Mouse (Mus musculus): ENCODE data around the gene Gcc1.

GRCm38 (mm10) chr6:28474211-28474610 lies 46.0 kb upstream of the Gcc1 start:
- TF ChIP-seq CHD2 (IDR thresholded peaks at IDR 0.05; ENCODE audit: low read depth, low read length): no peak
- no peak for TF ChIP-seq HCFC1 (IDR thresholded peaks at IDR 0.05; ENCODE audit: borderline replicate concordance, insufficient read depth, low read length)
- TF ChIP-seq MAFK (IDR thresholded peaks at IDR 0.05; ENCODE audit: insufficient read depth, low read depth, low read length): no peak
- no peak for TF ChIP-seq ZC3H11A (IDR thresholded peaks at IDR 0.05; ENCODE audit: borderline replicate concordance, low read depth, low read length)

All from ES-E14 (cell line).